Mouse (Mus musculus) left cerebral cortex, postnatal 10 days (tissue): ENCODE results near the gene Snx12. TPM values are rescaled to one million over a fixed set of nuclear protein-coding genes. Genes with fewer than 3 reads are reported as not detected.

ENCODE experiments used
- DNase-seq, 2 experiments: peaks; one replicate each; pipeline ENCODE4 v3.0.0; 2021 to 2022; ENCODE audit warnings: low spot score in 2 of 2, mixed read lengths in 1 of 2; ENCODE audit errors: extremely low spot score in 1 of 2
- intact Hi-C: fragments of 180-260 bp; cut with DNase I; formaldehyde crosslinking; loops from one replicate; pipeline ENCODE4 v1.15.1; 2025
- total RNA-seq, 2 experiments: library from RNA; stranded (reverse); gene quantifications; 2 replicates each; pipeline ENCODE4 v1.2.3; 2021

The Snx12 gene
- 10 to 100 TPM; 64.2 to 64.3 TPM for total RNA-seq

GRCm38 (mm10) chrX:101221834-101222795 is at the start of gene Snx12:
Snx12 (minus strand) TSS chrX:101222563.
- intact Hi-C loops: no loop called here

GRCm38 (mm10) chrX:101268755-101269124 is 46.4 kb upstream of the Snx12 start, which contains the start of gene Gm20489:
Gm20489 (minus strand) TSS chrX:101269023.
- DNase-seq: no peak
- intact Hi-C loops: no loop called here

More at GRCm38 (mm10) chrX:101221834-101222795, at the start of gene Snx12:
- DNase-seq: peak; percentile 88 to 89

GRCm38 (mm10) chrX:101268025-101268754 is 45.8 kb upstream of the Snx12 start, which contains the start of gene Il2rg:
Il2rg (minus strand) TSS chrX:101268255.
- DNase-seq: no peak
- intact Hi-C loops: no loop called here

GRCm38 (mm10) chrX:101266631-101267030 is 44.3 kb upstream of the Snx12 start:
- intact Hi-C loops: no loop called here
- no peak for DNase-seq

- no peak for DNase-seq
- intact Hi-C loops: no loop called here
These were observed 41.5 kb upstream of the Snx12 start, which contains the start of gene Gm614 for GRCm38 (mm10) chrX:101263892-101264291. Gm614 (minus strand) TSS chrX:101263992.

- intact Hi-C loops: no loop called here
- DNase-seq: no peak
These were observed 38.3 kb upstream of the Snx12 start for GRCm38 (mm10) chrX:101260441-101261325.

- intact Hi-C loops: no loop called here
- DNase-seq: peak in 1 of 2 experiments; percentile 35
These were observed 34.2 kb upstream of the Snx12 start for GRCm38 (mm10) chrX:101256603-101257002.

- no peak for DNase-seq
- intact Hi-C loops: no loop called here
These were observed 32.4 kb upstream of the Snx12 start for GRCm38 (mm10) chrX:101254740-101255139.

- peak; percentile 85 to 91 for DNase-seq
- intact Hi-C loops: no loop called here
These were observed 31.8 kb upstream of the Snx12 start, which contains the start of gene Foxo4 for GRCm38 (mm10) chrX:101253952-101254729. Foxo4 (plus strand) TSS chrX:101254528.

GRCm38 (mm10) chrX:101245011-101245410 is 22.6 kb upstream of the Snx12 start:
- intact Hi-C loops: no loop called here
- no peak for DNase-seq

- DNase-seq: no peak
- intact Hi-C loops: no loop called here
These were observed 416 bp upstream of the Snx12 start for GRCm38 (mm10) chrX:101222796-101223162.

GRCm38 (mm10) chrX:101189285-101189684 is 33.1 kb downstream of the Snx12 start:
- intact Hi-C loops: no loop called here
- no peak for DNase-seq

- DNase-seq: no peak
- intact Hi-C loops: no loop called here
These were observed 34.7 kb downstream of the Snx12 start for GRCm38 (mm10) chrX:101187647-101188046.

GRCm38 (mm10) chrX:101173388-101173787 is 49.0 kb downstream of the Snx12 start:
- intact Hi-C loops: no loop called here
- no peak for DNase-seq

- no peak for DNase-seq
- intact Hi-C loops: no loop called here
These were observed 53.9 kb downstream of the Snx12 start for GRCm38 (mm10) chrX:101168425-101168824.

GRCm38 (mm10) chrX:101163739-101164138 is 58.6 kb downstream of the Snx12 start:
- no peak for DNase-seq
- intact Hi-C loops: no loop called here

GRCm38 (mm10) chrX:101163278-101163677 is 59.1 kb downstream of the Snx12 start:
- no peak for DNase-seq
- intact Hi-C loops: no loop called here

- no peak for DNase-seq
- intact Hi-C loops: no loop called here
These were observed 59.8 kb downstream of the Snx12 start for GRCm38 (mm10) chrX:101162532-101162931.
